Mouse (Mus musculus) heart, postnatal 0 days (tissue): ENCODE measurements at regions not wholly inside any gene's neighbourhood (a gene's known extent, or its start where the extent isn't known, plus 50 kb on each side); places are given as distances from the start of the nearest gene placed in this dataset.

ENCODE experiments used
- CTCF ChIP-seq: IDR thresholded peaks from 2 replicates; pipeline ENCODE4 v1.5.1; 2016; ENCODE audit warnings: antibody characterized with exemption, control low read depth, low read depth
- EP300 ChIP-seq: IDR thresholded peaks from 2 replicates; pipeline ENCODE4 v1.6.1; 2016; ENCODE audit warnings: antibody characterized with exemption, low read depth

DNA sequence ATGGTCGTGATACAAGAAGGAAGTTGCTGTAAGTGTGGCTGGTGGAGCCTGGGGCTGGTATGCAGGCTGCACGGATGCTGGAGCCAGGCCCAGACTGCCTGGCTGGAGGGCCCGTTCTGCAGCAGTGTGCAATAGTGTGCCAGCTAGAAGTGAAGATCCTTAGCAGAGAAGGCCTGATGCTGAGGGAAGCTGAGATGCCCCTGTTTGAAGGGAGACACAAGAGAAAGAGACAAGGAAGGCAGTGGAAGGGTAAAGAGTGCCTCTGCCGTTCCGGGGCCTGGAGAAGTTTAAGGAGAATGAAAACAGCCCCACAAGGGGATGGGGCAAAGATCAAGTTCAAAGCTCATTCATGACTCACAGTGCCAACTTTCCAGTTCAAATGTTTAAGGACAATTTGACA is 354.7 kb upstream of the Mki67 start:
- TF ChIP-seq CTCF, result no peak
- TF ChIP-seq EP300, result no peak
